Mouse (Mus musculus): Measurements from ENCODE around the gene Spata25.
A peak's percentile ranks its signal among the peaks of the same experiment; 100 is the strongest.

The Spata25 gene

DNA sequence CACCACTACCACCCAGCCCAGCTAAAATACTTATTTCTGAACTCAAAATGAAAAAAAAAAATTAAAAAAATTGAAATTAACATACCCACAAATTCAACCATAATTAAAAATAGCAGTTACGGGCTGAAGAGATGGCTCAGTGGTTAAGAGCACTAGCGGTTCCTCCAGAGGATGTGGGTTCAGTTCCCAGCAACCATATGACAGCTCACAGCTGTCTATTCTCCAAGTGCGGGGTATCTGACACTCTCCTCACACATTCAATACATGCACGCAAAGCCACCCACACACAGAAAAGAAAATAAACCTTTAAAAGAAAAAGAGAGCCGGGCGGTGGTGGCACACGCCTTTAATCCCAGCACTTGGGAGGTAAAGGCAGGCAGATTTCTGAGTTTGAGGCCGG lies 21.7 kb upstream of the Spata25 start:
- no peak for DNase-seq (ENCODE audit: low spot score)

DNA sequence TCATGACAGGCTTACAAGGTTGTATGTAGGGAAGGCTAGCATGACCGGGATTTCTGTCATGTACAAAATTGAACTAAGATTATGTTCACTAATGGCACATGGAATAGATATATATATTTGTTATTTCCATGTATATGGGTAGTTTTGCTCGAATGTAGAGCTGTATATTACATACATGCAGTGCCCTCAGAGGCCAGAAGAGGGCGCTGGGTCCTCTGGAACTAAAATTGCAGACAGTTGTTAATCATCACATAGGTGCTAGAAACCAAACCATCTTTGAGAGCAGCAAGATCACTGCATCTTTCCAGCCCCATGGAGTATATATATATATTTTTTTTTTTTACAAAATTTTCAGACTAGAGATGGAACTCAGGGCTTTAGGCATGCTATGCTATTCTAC lies 17.4 kb upstream of the Spata25 start:
- DNase-seq (ENCODE audit: low spot score), result no peak

DNA sequence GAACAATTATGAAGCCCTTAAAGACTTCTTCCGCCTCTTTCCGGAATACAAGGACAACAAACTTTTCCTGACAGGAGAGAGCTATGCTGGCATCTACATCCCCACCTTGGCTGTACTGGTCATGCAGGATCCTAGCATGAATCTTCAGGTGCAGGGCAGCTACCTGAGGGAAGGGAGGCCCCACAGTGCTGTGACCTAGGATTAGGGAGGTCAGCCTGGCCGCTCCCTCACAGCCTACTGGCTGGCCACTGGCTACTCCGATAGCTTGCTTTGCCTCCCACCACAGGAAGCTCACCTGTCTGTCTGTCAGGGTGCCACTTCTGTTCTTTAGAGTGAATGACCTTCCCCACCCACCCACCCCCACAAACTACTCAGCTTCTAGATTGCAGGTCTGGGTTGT lies 6.8 kb upstream of the Spata25 start:
- no peak for DNase-seq (ENCODE audit: low spot score)

DNA sequence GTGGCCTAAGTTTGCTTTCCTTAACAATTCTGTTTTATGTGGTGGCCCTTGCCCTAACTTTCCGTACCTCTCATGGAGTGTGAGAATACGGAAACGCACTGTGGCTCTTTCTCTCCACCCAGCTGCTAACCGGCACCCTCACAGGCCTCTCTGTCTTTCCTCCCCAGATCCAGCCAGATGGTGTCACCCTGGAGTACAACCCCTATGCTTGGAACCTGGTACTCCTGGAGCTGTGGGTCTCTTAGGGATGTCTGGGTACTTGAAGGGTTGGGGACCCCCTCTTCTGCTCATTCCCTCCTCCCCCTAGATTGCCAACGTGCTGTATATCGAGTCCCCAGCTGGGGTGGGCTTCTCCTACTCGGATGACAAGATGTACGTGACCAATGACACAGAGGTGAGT lies 6.2 kb upstream of the Spata25 start:
- peak; percentile 57 for DNase-seq (ENCODE audit: low spot score)

DNA sequence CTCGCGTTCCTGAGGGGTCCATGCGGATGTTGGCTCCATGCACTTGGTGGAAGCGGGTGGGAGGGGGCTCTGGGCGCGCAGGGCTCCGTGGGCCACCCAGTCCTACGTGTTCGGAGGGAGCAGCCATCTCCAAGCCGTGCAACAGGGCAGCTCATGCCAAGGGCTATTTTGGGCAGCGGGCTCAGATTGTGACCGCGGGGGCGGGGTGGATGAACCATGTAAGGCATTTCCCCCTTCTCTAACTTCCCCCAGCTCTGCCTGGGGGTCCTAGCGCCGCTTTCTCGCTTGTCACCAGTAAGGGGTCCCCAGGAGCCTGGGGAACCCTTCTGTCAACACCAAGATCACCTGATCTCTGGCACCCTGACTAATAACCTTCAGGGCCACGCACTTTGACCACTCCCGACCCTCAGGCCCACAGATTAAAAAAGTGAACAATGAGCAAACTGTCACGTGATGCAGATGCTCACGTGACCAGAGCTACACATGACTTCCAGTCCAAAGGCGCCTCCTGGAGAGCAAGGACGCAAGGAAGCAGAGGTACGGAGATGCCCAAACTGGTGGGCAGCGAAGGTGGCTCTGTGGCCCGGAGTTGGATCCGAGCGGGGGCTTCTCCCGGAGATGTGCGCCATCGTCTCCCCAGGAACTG lies 5.1 kb upstream of the Spata25 start, which contains the start of gene Neurl2:
TSS of gene Neurl2 (minus strand) at position 143 of the 646 bp plus-strand sequence.
- peak; percentile 95 for DNase-seq (ENCODE audit: low spot score)

DNA sequence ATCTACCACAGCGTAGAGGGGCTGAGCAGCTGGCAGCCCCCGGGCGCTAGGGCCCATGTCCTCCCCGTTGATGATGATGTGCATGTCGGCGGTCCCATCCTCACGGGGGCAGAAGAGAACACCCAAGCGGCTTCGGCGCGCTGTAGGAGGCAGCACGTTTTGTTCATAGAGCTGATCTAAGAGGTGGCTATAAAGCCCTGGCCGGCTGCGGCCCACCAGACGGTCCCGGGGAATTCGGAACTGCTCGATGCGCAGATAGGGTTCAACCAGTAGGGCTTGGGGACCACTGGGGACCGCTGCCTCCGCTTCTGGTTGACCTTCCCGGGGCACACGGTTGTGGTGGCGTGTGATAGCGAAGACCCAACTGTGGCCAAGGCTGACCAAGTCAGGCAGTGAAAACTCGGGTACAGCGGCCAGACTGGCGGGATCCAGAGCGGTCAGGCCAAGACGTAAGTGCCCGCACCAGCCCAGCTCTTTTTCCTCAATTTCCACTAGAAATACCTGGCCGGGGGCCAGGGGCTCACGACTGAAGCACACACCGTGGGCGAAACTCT lies 4.5 kb upstream of the Spata25 start, which contains the start of gene Ctsa:
TSS of gene Ctsa (plus strand) at position 126 of the 554 bp plus-strand sequence.
- DNase-seq (ENCODE audit: low spot score), result peak; percentile 88

DNA sequence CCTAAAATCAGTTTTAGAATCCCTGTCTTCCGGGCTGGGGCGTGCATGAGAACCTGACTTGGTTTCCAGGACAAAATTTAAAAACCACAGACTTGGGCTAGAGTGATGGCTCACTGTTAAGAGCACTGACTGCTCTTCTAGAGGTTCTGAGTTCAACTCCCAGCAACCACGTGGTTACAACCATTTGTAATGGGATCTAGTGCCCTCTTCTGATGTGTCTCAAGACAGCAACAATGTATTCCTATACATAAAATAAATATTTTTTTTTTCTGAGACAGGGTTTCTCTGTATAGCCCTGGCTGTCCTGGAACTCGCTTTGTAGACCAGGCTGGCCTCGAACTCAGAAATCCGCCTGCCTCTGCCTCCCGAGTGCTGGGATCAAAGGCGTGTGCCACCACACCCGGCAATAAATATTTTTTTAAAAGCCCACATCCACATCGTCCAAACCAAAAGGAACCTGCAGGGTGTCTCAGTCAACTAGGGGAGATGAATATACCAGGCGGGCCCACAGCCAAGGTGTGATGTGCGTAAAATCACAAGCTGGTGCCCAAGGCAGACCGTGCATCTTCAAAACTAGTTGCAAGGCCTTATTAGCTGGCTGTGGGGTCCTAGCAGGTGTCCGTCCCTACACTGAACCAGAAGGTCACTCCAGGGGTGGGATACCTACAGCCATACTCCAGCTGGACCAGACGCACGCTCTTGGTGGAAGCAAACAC lies 3.9 kb upstream of the Spata25 start:
- no peak for DNase-seq (ENCODE audit: low spot score)

DNA sequence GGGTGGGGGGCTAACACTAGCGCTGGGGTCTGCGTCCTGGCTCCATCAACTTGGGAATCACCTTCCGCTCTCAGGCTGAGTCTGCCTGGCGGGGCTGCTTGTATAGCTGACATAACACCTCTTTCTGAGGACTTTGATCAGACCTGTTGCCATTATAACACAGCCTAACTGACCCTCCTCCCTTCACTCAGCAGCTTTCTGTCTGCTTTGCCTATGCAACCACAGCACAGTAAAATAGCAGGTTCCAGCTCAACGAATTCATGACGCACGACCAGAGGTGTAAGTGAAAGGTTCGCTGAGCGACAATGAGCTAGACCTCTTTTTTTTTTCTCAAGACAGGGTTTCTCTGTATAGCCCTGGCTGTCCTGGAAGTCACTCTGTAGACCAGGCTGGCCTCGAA lies 2.7 kb upstream of the Spata25 start:
- DNase-seq (ENCODE audit: low spot score), result no peak

DNA sequence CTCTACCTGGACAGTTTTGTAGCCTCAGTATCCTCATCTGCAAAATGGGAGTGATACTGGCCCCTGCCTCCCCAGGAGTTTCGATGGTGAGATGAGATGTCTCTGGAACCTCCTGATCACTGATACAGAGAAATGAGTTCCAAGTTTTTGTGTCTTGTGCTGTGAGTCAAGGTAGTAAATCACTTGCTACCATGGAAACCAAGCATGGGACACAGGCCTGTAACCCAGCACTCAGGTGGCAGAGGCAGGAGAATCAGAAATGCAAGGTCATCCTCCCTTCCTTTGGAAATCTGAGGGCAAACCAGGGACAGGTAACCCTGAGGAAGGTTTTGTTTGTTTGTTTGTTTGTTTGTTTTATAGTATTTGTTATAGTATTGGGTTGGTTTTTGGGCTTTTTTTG lies 753 bp upstream of the Spata25 start:
- DNase-seq (ENCODE audit: low spot score), result no peak

DNA sequence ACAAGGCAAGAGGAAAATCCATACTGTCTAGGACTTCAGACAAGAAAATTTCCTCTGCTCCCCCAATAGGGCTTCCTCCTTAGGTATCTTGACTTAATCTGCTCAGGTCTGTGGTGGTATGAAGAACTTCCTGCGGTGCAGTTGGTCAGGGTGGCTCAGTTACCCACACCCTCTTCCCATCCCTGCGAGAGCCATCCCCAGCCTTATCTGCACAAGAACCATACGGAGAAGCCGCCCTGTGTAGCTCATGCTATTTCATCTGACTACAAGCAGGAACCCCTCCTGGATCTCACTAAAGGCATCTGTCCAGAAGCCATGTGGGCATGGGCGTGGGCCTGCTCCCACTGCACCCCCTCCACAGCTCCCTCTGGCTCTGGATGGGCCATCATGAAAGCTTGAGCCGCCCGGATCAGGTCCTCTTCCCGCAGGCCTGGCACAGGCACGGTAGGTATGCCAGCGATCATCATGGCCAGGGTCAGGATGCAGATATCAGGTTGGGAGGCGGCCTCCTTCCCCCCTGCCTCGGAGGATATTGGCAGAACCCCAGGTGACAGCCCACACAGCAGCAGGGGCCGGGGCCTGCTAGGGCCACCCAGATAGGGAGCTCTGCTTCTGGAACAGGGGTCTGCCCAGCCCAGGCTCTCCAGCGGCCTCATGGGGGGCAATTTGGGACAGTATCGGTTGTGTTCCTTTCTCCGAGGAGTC lies 1.0 kb downstream of the Spata25 start:
- no peak for DNase-seq (ENCODE audit: low spot score)

DNA sequence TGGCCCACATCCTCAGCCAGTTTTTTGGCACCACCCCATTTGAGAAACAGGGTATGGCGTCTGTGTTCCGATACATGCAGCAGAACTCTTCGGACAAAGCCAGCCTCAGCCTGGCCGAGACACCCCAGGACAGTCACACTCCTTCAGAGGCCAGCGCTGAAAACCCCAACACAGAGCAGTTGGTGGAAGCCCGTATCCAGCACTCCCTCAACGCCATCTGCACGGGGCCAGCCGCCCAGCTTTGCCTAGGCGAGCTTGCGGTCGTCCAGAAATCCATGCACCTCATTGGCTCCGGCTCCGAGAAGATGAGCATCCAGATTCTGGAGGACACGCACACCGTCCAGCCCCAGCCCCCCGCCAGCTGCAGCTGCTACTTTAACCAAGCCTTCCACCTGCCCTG lies 2.8 kb downstream of the Spata25 start:
- DNase-seq (ENCODE audit: low spot score), result no peak

DNA sequence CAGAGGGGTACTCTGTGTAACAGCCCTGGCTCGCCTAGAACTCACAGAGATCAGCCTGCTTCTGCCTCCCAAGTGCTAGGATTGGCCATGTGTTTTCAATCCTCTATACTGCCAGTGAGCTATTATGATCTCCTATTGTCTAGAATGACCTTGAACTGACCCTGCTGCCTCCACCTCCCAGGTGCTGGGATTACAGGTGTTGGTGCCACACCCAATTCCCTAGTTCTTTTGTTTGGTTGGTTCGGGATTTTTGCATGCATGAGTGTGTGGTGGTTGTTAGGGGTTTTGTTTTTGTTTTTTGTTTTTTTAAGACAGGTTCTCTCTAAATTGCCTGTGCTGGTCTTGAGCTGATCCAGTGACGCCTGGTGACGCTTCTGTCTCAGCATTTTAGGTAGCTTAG lies 4.4 kb downstream of the Spata25 start:
- DNase-seq (ENCODE audit: low spot score), result no peak

DNA sequence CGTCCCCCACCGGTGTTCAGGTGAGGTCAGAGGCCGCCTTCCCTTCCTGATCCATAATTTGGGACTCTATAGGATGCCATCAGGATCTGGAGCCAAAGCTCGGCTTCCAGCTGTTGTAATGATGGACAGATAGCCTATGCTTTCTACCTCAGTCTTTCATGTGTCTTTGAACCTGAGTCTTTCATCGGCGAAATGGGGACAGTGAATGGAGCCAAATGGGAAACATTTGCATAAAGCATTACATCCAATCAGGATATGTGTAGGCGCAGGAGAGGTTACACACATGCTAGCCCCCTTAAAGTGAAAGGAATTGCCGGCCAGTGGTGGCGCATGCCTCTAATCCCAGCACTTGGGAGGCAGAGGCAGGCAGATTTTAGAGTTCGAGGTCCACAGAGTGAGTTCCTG lies 5.2 kb downstream of the Spata25 start:
- peak; percentile 72 for DNase-seq (ENCODE audit: low spot score)

DNA sequence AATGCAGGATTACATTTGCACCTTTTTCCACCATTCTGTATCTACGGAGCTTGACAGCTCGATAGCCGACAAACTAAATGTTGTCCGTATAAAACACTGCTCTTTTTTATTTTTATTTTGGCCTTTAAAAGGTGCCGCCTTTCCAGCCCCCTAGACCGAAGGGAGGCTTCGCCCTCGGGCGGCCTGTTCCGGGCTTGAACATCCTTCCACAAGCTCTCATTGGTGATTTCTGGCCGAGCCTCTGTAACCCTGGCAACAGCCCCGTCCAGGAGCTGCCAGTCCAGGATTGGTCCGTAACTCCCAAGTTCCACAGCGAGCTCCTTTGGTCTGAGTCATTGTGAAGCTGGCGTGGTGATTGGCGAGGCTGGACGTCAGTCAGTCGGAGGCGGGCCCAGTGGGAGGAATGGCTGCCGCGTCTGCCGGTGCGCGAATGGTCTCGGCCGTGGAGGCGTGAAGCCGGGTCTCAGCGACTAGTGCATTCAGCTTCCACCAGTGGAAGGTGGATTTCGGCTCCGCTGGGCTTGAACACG lies 5.6 kb downstream of the Spata25 start, which contains the start of gene Zswim1:
TSS of gene Zswim1 (plus strand) at position 51 of the 530 bp plus-strand sequence.
- peak; percentile 99 for DNase-seq (ENCODE audit: low spot score)

DNA sequence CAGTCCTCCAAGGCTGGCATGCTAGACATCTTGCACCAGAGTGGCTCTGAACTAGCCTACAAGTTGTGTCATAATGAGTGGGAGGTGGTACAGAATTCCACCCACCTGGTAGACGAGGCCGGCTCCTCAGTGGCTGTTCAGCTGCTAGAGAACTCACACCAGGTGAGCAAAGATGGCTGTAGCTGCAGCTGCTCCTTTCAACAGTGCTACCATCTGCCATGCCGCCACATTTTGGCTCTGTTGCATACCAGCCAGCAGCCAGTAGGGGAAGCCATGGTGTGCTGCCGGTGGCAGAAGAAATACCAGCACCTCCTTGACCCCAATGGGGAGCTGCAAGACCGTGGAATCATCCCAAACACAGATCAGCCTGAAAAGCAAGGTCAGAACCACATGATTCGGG lies 7.3 kb downstream of the Spata25 start:
- no peak for DNase-seq (ENCODE audit: low spot score)

DNA sequence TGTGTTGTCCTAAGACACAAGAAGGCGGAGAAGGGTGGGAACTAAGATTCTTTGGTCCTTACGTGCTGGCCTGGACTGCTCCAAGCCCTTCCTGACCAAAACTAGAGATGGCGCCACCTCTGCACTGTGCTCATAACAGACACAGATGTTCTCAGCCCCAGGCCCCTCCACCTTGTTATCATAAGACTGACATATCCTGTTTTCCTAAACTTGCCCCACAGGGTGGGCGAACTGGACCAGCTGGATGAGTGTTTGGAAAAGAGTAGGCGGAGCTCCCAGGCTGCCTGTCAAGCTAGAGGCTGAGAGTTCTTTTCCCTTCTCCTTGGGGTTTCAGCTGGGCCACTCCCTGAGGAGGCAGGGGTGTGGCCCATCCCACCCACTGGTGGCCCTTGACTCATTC lies 10.6 kb downstream of the Spata25 start:
- DNase-seq (ENCODE audit: low spot score), result no peak

DNA sequence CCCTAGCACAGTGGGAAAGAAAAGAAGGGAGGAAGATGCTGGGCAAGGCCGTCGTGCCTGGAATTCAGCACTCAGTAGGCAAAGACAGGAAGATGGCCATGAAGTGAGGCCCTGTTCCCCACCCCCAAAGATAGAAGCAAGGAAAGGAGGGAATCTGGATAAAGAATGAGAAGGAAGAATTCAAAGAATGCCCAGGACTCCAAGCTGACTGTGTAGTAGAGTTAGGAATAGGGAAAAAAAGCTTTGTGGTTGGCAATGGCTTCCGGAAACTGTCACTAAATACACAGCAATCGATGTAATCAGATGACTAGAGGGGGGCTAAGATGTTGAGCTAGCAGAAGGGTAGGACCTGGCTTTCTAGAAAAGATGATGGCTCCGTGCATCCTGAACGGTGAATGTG lies 11.1 kb downstream of the Spata25 start:
- DNase-seq (ENCODE audit: low spot score), result no peak

DNA sequence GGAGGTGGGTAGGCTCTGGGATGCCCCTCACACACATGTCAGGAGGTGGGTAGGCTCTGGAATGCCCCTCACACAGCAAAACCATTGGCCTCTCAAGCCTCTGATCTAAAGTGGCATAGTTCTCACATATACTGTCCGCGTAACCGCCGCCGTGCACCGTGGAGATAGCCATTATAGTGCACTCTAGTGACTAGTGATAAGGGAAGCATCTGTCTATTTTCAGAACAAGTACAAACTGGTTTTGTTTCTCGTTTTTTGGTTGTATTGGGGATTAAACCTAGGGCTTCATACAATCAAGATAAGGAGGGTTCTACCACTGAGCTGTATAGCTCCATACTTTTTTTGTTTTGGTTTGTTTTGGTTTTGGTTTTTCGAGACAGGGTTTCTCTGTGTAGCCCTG lies 12.5 kb downstream of the Spata25 start:
- no peak for DNase-seq (ENCODE audit: low spot score)

DNA sequence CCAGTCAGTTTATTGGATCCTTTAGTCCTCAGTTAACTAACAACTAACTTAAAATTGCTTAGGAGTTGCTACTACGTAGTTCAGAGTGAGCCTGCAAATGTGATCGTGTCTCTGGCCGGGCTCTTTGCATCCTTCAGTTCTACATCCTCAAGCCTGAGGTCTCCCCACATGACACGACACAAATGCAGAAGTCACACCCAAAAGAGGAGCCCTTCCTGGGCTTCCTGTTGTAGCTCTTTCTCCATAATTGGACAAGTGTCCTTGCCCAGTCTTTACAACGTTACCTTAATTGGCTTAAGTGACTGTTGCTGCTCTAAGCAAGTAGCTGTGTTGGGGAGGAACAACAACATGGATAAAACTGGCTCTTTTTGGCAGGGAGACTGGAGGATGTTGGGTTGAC lies 13.0 kb downstream of the Spata25 start:
- DNase-seq (ENCODE audit: low spot score), result no peak

DNA sequence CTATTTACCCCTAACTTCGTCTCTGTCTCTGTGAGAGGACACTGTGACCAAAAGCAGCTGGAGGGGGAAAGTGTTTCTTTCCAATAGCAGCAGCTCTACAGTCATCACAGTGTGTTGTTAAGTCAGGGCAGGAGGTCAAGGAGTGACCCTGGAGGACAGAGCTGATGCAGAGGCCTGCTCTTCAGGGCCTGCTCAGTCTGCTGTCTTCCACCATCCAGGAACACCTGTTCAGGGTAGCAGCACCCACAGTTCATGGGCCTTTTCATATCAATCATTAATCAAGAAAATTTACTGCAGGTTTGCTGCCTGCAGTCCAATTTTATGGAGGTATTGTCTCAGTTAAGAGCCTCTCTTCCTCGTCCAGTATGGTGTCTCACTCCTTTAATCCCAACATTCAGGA lies 14.8 kb downstream of the Spata25 start:
- DNase-seq (ENCODE audit: low spot score), result no peak

DNA sequence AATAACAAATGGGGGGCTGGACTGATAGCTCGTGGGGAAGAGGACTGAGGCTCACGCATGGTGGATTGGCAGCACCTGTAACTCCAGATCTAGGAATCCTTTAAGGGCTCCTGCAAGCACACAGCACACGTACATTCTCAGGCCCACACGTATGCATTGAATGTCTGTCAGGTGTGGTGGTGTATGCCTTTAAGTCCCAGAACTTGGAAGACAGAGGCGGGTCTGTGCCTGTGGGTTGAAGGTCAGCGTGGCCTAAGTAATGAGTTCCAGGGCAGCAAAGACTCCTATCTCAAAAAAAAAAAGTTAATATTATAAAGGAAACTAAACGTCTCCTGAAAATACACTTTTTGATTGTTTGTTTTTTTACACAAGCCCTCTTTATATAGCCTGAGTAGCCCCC lies 21.7 kb downstream of the Spata25 start:
- no peak for DNase-seq (ENCODE audit: low spot score)

DNA sequence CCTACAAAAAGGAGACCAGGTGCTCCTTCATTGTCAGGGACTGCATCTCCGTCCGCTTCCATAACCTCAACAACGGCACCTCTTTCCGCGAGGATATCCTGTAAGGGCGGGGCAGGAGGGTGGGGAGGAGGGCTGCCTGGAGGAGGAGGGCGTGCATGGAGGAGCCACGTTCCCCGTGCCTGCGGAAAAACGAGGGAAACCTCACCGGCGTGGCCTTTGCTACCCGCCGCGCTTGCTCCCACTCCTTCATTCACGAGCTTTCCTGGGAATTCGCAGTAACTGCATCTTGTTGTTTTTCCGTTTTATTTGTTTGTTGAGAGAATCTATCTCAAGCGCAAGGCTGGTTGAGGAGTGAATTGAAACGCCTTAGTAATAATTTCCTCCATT lies 23.0 kb downstream of the Spata25 start:
- no peak for DNase-seq (ENCODE audit: low spot score)

All from MN1 (cell line).